In genomic region chr11:97816916-97817315, GRCm38 (mm10) we compare ENCODE assay signal across 9 mouse cellular contexts. TPM values are rescaled to one million over a fixed set of nuclear protein-coding genes. Genes with fewer than 3 reads are reported as not detected.
DNase-seq lines count a peak whose midpoint lies in the region; ATAC-seq and TF ChIP-seq lines count a peak whose summit lies in the region.
"Had no signal": no experiment of that assay in that cellular context is flagged by ENCODE, and none has a peak within 500 bp of the region (broad histone marks: within the 10 kb centered on the region; RNA-seq: fewer than 3 reads in every experiment).

No protein-coding gene starts in this region.

- peak overlapping the region; percentile 23; the same call in 1 of the 2 replicates for H3K4me2 ChIP-seq in heart, embryonic 16.5 days (ENCODE audit: low read depth, low read length)
- no peak overlapping the region for H3K4me2 ChIP-seq in neural tube, embryonic 15.5 days
- no peak overlapping the region; the same call in 1 of the 2 replicates for H3K4me2 ChIP-seq in intestine, postnatal 0 days (replicated peaks; ENCODE audit: low read depth)

- H3K9ac ChIP-seq in heart, embryonic 16.5 days (ENCODE audit: low read length) = peak overlapping the region; percentile 55; the same call in 1 of the 2 replicates
- no peak overlapping the region for H3K9ac ChIP-seq in neural tube, embryonic 15.5 days (replicated peaks)
- no peak overlapping the region for H3K9ac ChIP-seq in intestine, postnatal 0 days (ENCODE audit: low read depth, low read length)

- H3K27me3 ChIP-seq in heart, embryonic 16.5 days (ENCODE audit: control insufficient read depth, insufficient read depth, low read length) = no peaks in the 10 kb centered on the region
- no peaks in the 10 kb centered on the region for H3K27me3 ChIP-seq in neural tube, embryonic 15.5 days (replicated peaks)
- H3K27me3 ChIP-seq in intestine, postnatal 0 days (replicated peaks; ENCODE audit: control insufficient read depth, insufficient read depth, low read length) = no peaks in the 10 kb centered on the region

- H3K4me3 ChIP-seq in heart, embryonic 16.5 days (ENCODE audit: low read length) = no peak overlapping the region
- H3K4me3 ChIP-seq in neural tube, embryonic 15.5 days (replicated peaks) = no peak overlapping the region
- H3K4me3 ChIP-seq in intestine, postnatal 0 days (ENCODE audit: low read depth, low read length) = no peak overlapping the region

- no peak for DNase-seq in heart, adult 9 months (ENCODE audit: low spot score in 2 of 2)
- DNase-seq in neural tube, embryonic 10.5 days (ENCODE audit: extremely low spot score, low spot score) = no peak
- DNase-seq in testis, postnatal 14 days (ENCODE audit: low spot score) = peak; percentile 74
- no peak for DNase-seq in urinary bladder, postnatal 25 days (ENCODE audit: low spot score)
- DNase-seq: cerebellum, adult 9-11 months had no signal

- TF ChIP-seq CTCF in intestine, postnatal 0 days (IDR thresholded peaks at IDR 0.05; ENCODE audit: low read depth) = no peak

- H3K4me1 ChIP-seq in heart, embryonic 16.5 days (ENCODE audit: control insufficient read depth, insufficient read depth, low read length) = peaks cover 73% of the 10 kb centered on the region
- peaks cover 68% of the 10 kb centered on the region for H3K4me1 ChIP-seq in neural tube, embryonic 15.5 days
- peaks cover 49% of the 10 kb centered on the region for H3K4me1 ChIP-seq in intestine, postnatal 0 days (replicated peaks; ENCODE audit: control insufficient read depth, insufficient read depth, low read length)

- H3K36me3 ChIP-seq in heart, embryonic 16.5 days (ENCODE audit: control insufficient read depth, insufficient read depth) = 0 out of 2 replicates have a peak, but pooled peaks cover 8% of the 10 kb centered on the region
- peaks cover 50% of the 10 kb centered on the region for H3K36me3 ChIP-seq in neural tube, embryonic 15.5 days
- peaks cover 55% of the 10 kb centered on the region for H3K36me3 ChIP-seq in intestine, postnatal 0 days (ENCODE audit: control insufficient read depth, insufficient read depth)

- peak overlapping the region; percentile 76 for H3K27ac ChIP-seq in heart, embryonic 16.5 days (ENCODE audit: low read length)
- peak overlapping the region; percentile 51; the same call in 1 of the 2 replicates for H3K27ac ChIP-seq in neural tube, embryonic 15.5 days (replicated peaks)
- peak overlapping the region; percentile 71 for H3K27ac ChIP-seq in intestine, postnatal 0 days (ENCODE audit: low read depth, low read length)

- no peaks in the 10 kb centered on the region for H3K9me3 ChIP-seq in heart, embryonic 16.5 days (replicated peaks; ENCODE audit: control insufficient read depth, low read length)
- H3K9me3 ChIP-seq in neural tube, embryonic 15.5 days (replicated peaks) = no peaks in the 10 kb centered on the region
- H3K9me3 ChIP-seq in intestine, postnatal 0 days (ENCODE audit: control insufficient read depth) = no peaks in the 10 kb centered on the region

- WGBS in heart, embryonic 16.5 days = 45% methylated on average over 9 of the region's 9 CpGs
- WGBS in neural tube, embryonic 15.5 days = 73% methylated on average over 9 of the region's 9 CpGs
- 28% methylated on average over 9 of the region's 9 CpGs for WGBS in intestine, postnatal 0 days

- ATAC-seq in heart, embryonic 16.5 days (replicated peaks; ENCODE audit: extremely low read depth, insufficient read depth, low FRiP score) = no peak
- no peak for ATAC-seq in neural tube, embryonic 15.5 days (ENCODE audit: low FRiP score)
- no peak for ATAC-seq in intestine, postnatal 0 days
- ATAC-seq in megakaryocyte-erythroid progenitor cell, adult 5-6 weeks (replicated peaks; ENCODE audit: low FRiP score, low TSS enrichment, poor library complexity, severe bottlenecking) = no peak

RNA-seq across cellular contexts. Expression of gene Lasp1, which starts 18.1 kb away (rescaled TPM):
- polyA plus RNA-seq in heart, embryonic 16.5 days (2015; fragmentation: Nextera tagmentation; extraction: Ambion mirVana) = 52.9 and 59.0 TPM in 2 replicates
- polyA plus RNA-seq in neural tube, embryonic 15.5 days (2015; fragmentation: Nextera tagmentation; extraction: Ambion mirVana) = 136 and 143 TPM in 2 replicates
- polyA plus RNA-seq in intestine, postnatal 0 days (2015; fragmentation: Nextera tagmentation; extraction: Ambion mirVana) = 98.2 and 103 TPM in 2 replicates
- 15.7 and 20.4 TPM in 2 replicates for total RNA-seq in megakaryocyte-erythroid progenitor cell, adult 5-6 weeks (2014; fragmentation: Nextera tagmentation)
- 56.3 and 63.5 TPM in 2 replicates for total RNA-seq in megakaryocyte-erythroid progenitor cell, adult 5-6 weeks (2017)

RNA-seq across cellular contexts. Expression of gene B230217C12Rik, which starts 23.7 kb away (rescaled TPM):
- 2.5 and 3.2 TPM in 2 replicates for polyA plus RNA-seq in heart, embryonic 16.5 days (2015; fragmentation: Nextera tagmentation; extraction: Ambion mirVana)
- polyA plus RNA-seq in neural tube, embryonic 15.5 days (2015; fragmentation: Nextera tagmentation; extraction: Ambion mirVana) = 41.8 and 47.2 TPM in 2 replicates
- polyA plus RNA-seq in intestine, postnatal 0 days (2015; fragmentation: Nextera tagmentation; extraction: Ambion mirVana) = 1.8 and 2.0 TPM in 2 replicates
- total RNA-seq in megakaryocyte-erythroid progenitor cell, adult 5-6 weeks (2014; fragmentation: Nextera tagmentation) = 0.45 and 1.7 TPM in 2 replicates
- total RNA-seq in megakaryocyte-erythroid progenitor cell, adult 5-6 weeks (2017) = 0.91 TPM in 1 of 2 replicates, not detected in the other

RNA-seq across cellular contexts. Expression of gene Rpl23, which starts 34.7 kb away (rescaled TPM):
- 299 and 310 TPM in 2 replicates for polyA plus RNA-seq in heart, embryonic 16.5 days (2015; fragmentation: Nextera tagmentation; extraction: Ambion mirVana)
- polyA plus RNA-seq in neural tube, embryonic 15.5 days (2015; fragmentation: Nextera tagmentation; extraction: Ambion mirVana) = 314 and 372 TPM in 2 replicates
- polyA plus RNA-seq in intestine, postnatal 0 days (2015; fragmentation: Nextera tagmentation; extraction: Ambion mirVana) = 538 and 555 TPM in 2 replicates
- 2,091 and 2,156 TPM in 2 replicates for total RNA-seq in megakaryocyte-erythroid progenitor cell, adult 5-6 weeks (2014; fragmentation: Nextera tagmentation)
- 1,518 and 2,802 TPM in 2 replicates for total RNA-seq in megakaryocyte-erythroid progenitor cell, adult 5-6 weeks (2017)

RNA-seq across cellular contexts. Expression of gene 1700001P01Rik, which starts 41.2 kb away (rescaled TPM):
- polyA plus RNA-seq in heart, embryonic 16.5 days (2015; fragmentation: Nextera tagmentation; extraction: Ambion mirVana) = 0.25 and 0.41 TPM in 2 replicates
- polyA plus RNA-seq in neural tube, embryonic 15.5 days (2015; fragmentation: Nextera tagmentation; extraction: Ambion mirVana) = 0.63 and 0.88 TPM in 2 replicates
- not detected in 2 replicates for polyA plus RNA-seq in intestine, postnatal 0 days (2015; fragmentation: Nextera tagmentation; extraction: Ambion mirVana)
- 0.89 TPM in 1 of 2 replicates, not detected in the other for total RNA-seq in megakaryocyte-erythroid progenitor cell, adult 5-6 weeks (2014; fragmentation: Nextera tagmentation)
- 2.4 TPM in 1 of 2 replicates, not detected in the other for total RNA-seq in megakaryocyte-erythroid progenitor cell, adult 5-6 weeks (2017)

RNA-seq across cellular contexts. Expression of gene Cwc25, which starts 50.6 kb away (rescaled TPM):
- polyA plus RNA-seq in heart, embryonic 16.5 days (2015; fragmentation: Nextera tagmentation; extraction: Ambion mirVana) = 10.7 and 12.5 TPM in 2 replicates
- polyA plus RNA-seq in neural tube, embryonic 15.5 days (2015; fragmentation: Nextera tagmentation; extraction: Ambion mirVana) = 16.2 and 16.4 TPM in 2 replicates
- 8.5 and 9.8 TPM in 2 replicates for polyA plus RNA-seq in intestine, postnatal 0 days (2015; fragmentation: Nextera tagmentation; extraction: Ambion mirVana)
- 17.7 and 18.9 TPM in 2 replicates for total RNA-seq in megakaryocyte-erythroid progenitor cell, adult 5-6 weeks (2014; fragmentation: Nextera tagmentation)
- 20.4 and 23.3 TPM in 2 replicates for total RNA-seq in megakaryocyte-erythroid progenitor cell, adult 5-6 weeks (2017)

Comparison
In these comparisons a context has a peak if more than half of its experiments do, and no peak if none do; other contexts are left out.
1. RNA of gene B230217C12Rik, which starts 23.7 kb away (polyA plus RNA-seq): 41.8 to 47.2 TPM in neural tube, embryonic 15.5 days; 2.5 to 3.2 TPM in heart, embryonic 16.5 days and 1.8 to 2.0 TPM in intestine, postnatal 0 days; every median in the first group is over 10 times any median in the second.
2. Peak in every context shown above with its lines, with median percentiles within 50 percentile points of each other: H3K27ac ChIP-seq.